In genomic region chr9:122226419-122226818, GRCm38 (mm10) we compare ENCODE assay signal across 17 mouse cellular contexts.
"Had no signal": no experiment of that assay in that cellular context is flagged by ENCODE, and none has a peak within 500 bp of the region (broad histone marks: within the 10 kb centered on the region; RNA-seq: fewer than 3 reads in every experiment).

No protein-coding gene starts in this region.

- H3K9me3 ChIP-seq: intestine, embryonic 15.5 days; kidney, embryonic 15.5 days; limb, embryonic 12.5 days; limb, embryonic 15.5 days; midbrain, embryonic 12.5 days had no signal

- ATAC-seq: intestine, embryonic 15.5 days; liver, postnatal 0 days; lung, postnatal 0 days had no signal

- H3K4me3 ChIP-seq: intestine, embryonic 15.5 days; kidney, embryonic 15.5 days; limb, embryonic 12.5 days; limb, embryonic 15.5 days; midbrain, embryonic 12.5 days; myocyte had no signal

- H3K4me1 ChIP-seq: intestine, embryonic 15.5 days had no signal

- H3K27ac ChIP-seq: intestine, embryonic 15.5 days; kidney, embryonic 15.5 days; limb, embryonic 12.5 days; limb, embryonic 15.5 days; liver, embryonic 14.5 days; macrophage; midbrain, embryonic 12.5 days had no signal

- H3K9ac ChIP-seq: intestine, embryonic 15.5 days; kidney, embryonic 15.5 days; limb, embryonic 12.5 days; limb, embryonic 15.5 days; liver, embryonic 14.5 days; liver, postnatal 0 days; lung, embryonic 14.5 days; midbrain, embryonic 12.5 days had no signal

- H3K27me3 ChIP-seq: intestine, embryonic 15.5 days; kidney, embryonic 15.5 days; limb, embryonic 15.5 days; midbrain, embryonic 12.5 days had no signal

- H3K4me2 ChIP-seq: intestine, embryonic 15.5 days; kidney, embryonic 15.5 days; limb, embryonic 12.5 days; limb, embryonic 15.5 days; liver, embryonic 11.5 days; lung, embryonic 14.5 days; midbrain, embryonic 12.5 days had no signal

- H3K36me3 ChIP-seq: intestine, embryonic 15.5 days; kidney, embryonic 15.5 days; limb, embryonic 12.5 days; limb, embryonic 15.5 days; midbrain, embryonic 12.5 days had no signal

- DNase-seq: kidney, adult 11 months; kidney, adult 8-10 months; kidney, postnatal 10 days; kidney, postnatal 36 days; left cerebral cortex, postnatal 4 days; liver, postnatal 0 days; lung, embryonic 14.5 days had no signal
